8 mouse cellular contexts compared by ENCODE assay signal in genomic region chr6:72348411-72348810, GRCm38 (mm10). TPM values are rescaled to one million over a fixed set of nuclear protein-coding genes. Genes with fewer than 3 reads are reported as not detected.
DNase-seq lines count a peak whose midpoint lies in the region; ATAC-seq and TF ChIP-seq lines count a peak whose summit lies in the region.

No protein-coding gene starts in this region.

- H3K9me3 ChIP-seq in embryonic facial prominence, embryonic 15.5 days (replicated peaks): no peaks in the 10 kb centered on the region
- no peaks in the 10 kb centered on the region for H3K9me3 ChIP-seq in intestine, embryonic 16.5 days (ENCODE audit: control insufficient read depth, low read length)
- H3K9me3 ChIP-seq in midbrain, embryonic 14.5 days (ENCODE audit: control insufficient read depth, low read length): no peaks in the 10 kb centered on the region

- peak; percentile 62 for DNase-seq in kidney, adult 2 months
- DNase-seq in kidney, adult 18-20 months: no peak
- DNase-seq in midbrain, embryonic 14.5 days: no peak
- no peak for DNase-seq in layer of hippocampus, adult 11-12 months (ENCODE audit: low spot score)
- no peak for DNase-seq in right cerebral cortex, postnatal 10 days (ENCODE audit: low spot score in 2 of 2)
- DNase-seq in embryo, embryonic 10 days (ENCODE audit: low spot score): no peak

- 67% methylated on average over 10 of the region's 10 CpGs for WGBS in kidney, adult 2 months
- WGBS in embryonic facial prominence, embryonic 15.5 days: 80% methylated on average over 10 of the region's 10 CpGs
- WGBS in intestine, embryonic 16.5 days: 68% methylated on average over 10 of the region's 10 CpGs
- WGBS in midbrain, embryonic 14.5 days: 78% methylated on average over 10 of the region's 10 CpGs

- TF ChIP-seq POLR2A in kidney, adult 2 months (IDR thresholded peaks at IDR 0.05; ENCODE audit: low read depth, low read length): no peak

- H3K4me2 ChIP-seq in embryonic facial prominence, embryonic 15.5 days (replicated peaks): peak overlapping the region; percentile 75
- peak overlapping the region; percentile 82 for H3K4me2 ChIP-seq in intestine, embryonic 16.5 days (ENCODE audit: low read depth, low read length)
- H3K4me2 ChIP-seq in midbrain, embryonic 14.5 days (ENCODE audit: low read length): peak overlapping the region; percentile 71

- H3K9ac ChIP-seq in embryonic facial prominence, embryonic 15.5 days: peak overlapping the region; percentile 26; the same call in 1 of the 2 replicates
- H3K9ac ChIP-seq in intestine, embryonic 16.5 days (ENCODE audit: low read depth, low read length): no peak overlapping the region
- peak overlapping the region; percentile 87; the same call in 1 of the 2 replicates for H3K9ac ChIP-seq in midbrain, embryonic 14.5 days (replicated peaks; ENCODE audit: low read length)

- peak overlapping the region; percentile 77 for H3K27ac ChIP-seq in kidney, adult 2 months (ENCODE audit: insufficient read depth, low read depth, low read length)
- no peak overlapping the region for H3K27ac ChIP-seq in embryonic facial prominence, embryonic 15.5 days (replicated peaks)
- no peak overlapping the region for H3K27ac ChIP-seq in intestine, embryonic 16.5 days (ENCODE audit: low read length)
- no peak overlapping the region for H3K27ac ChIP-seq in midbrain, embryonic 14.5 days (replicated peaks; ENCODE audit: low read depth, low read length)

- H3K4me1 ChIP-seq in kidney, adult 2 months (ENCODE audit: control insufficient read depth, insufficient read depth, low read length): peaks cover 37% of the 10 kb centered on the region
- H3K4me1 ChIP-seq in embryonic facial prominence, embryonic 15.5 days: peaks cover 49% of the 10 kb centered on the region
- peaks cover 24% of the 10 kb centered on the region for H3K4me1 ChIP-seq in intestine, embryonic 16.5 days (ENCODE audit: control insufficient read depth, insufficient read depth, low read length)
- H3K4me1 ChIP-seq in midbrain, embryonic 14.5 days (ENCODE audit: control insufficient read depth, insufficient read depth, low read length): peaks cover 34% of the 10 kb centered on the region

- no peak overlapping the region for H3K4me3 ChIP-seq in kidney, adult 2 months (ENCODE audit: insufficient read depth, low read depth, low read length)
- H3K4me3 ChIP-seq in embryonic facial prominence, embryonic 15.5 days (replicated peaks): peak overlapping the region; percentile 71
- H3K4me3 ChIP-seq in intestine, embryonic 16.5 days (ENCODE audit: low read length): peak overlapping the region; percentile 88; the same call in 1 of the 2 replicates
- peak overlapping the region; percentile 86; the same call in 1 of the 2 replicates for H3K4me3 ChIP-seq in midbrain, embryonic 14.5 days (replicated peaks; ENCODE audit: low read depth, low read length)

- H3K27me3 ChIP-seq in kidney, adult 2 months (replicated peaks; ENCODE audit: control insufficient read depth, insufficient read depth, low read length): no peaks in the 10 kb centered on the region
- H3K27me3 ChIP-seq in embryonic facial prominence, embryonic 15.5 days: no peaks in the 10 kb centered on the region
- H3K27me3 ChIP-seq in intestine, embryonic 16.5 days (replicated peaks; ENCODE audit: control insufficient read depth, insufficient read depth, low read length): no peaks in the 10 kb centered on the region
- H3K27me3 ChIP-seq in midbrain, embryonic 14.5 days (ENCODE audit: control insufficient read depth, insufficient read depth, low read length): no peaks in the 10 kb centered on the region

- ATAC-seq in embryonic facial prominence, embryonic 15.5 days (ENCODE audit: insufficient number of reproducible peaks, low FRiP score, low TSS enrichment, low read depth): no peak
- ATAC-seq in intestine, embryonic 16.5 days: no peak
- ATAC-seq in midbrain, embryonic 14.5 days (ENCODE audit: low FRiP score, low TSS enrichment): no peak

- no peaks in the 10 kb centered on the region; the same call in 1 of the 2 replicates for H3K36me3 ChIP-seq in kidney, adult 2 months (ENCODE audit: control insufficient read depth, insufficient read depth, low read length)
- peaks cover 27% of the 10 kb centered on the region for H3K36me3 ChIP-seq in embryonic facial prominence, embryonic 15.5 days
- peaks cover 8% of the 10 kb centered on the region; the same call in 1 of the 2 replicates for H3K36me3 ChIP-seq in intestine, embryonic 16.5 days (ENCODE audit: control insufficient read depth, insufficient read depth, low read length)
- peaks cover 32% of the 10 kb centered on the region for H3K36me3 ChIP-seq in midbrain, embryonic 14.5 days (ENCODE audit: control insufficient read depth, insufficient read depth, low read length)

- no peak for TF ChIP-seq CTCF in kidney, adult 2 months (conservative IDR thresholded peaks at IDR 0.05; ENCODE audit: insufficient read depth, insufficient read length, low read depth, low read length)

RNA-seq across cellular contexts. Expression of gene 0610030E20Rik, which starts 1.3 kb away (rescaled TPM):
- 15.1 and 15.2 TPM in 2 replicates for polyA plus RNA-seq in kidney, adult 2 months (2012; rRNA removed)
- polyA plus RNA-seq in embryonic facial prominence, embryonic 15.5 days (2015; fragmentation: Nextera tagmentation; extraction: Ambion mirVana): 33.0 and 36.0 TPM in 2 replicates
- 27.6 and 27.7 TPM in 2 replicates for polyA plus RNA-seq in intestine, embryonic 16.5 days (2015; fragmentation: Nextera tagmentation; extraction: Ambion mirVana)
- 14.6 and 16.0 TPM in 2 replicates for polyA plus RNA-seq in midbrain, embryonic 14.5 days (2014; fragmentation: Nextera tagmentation; extraction: Ambion mirVana)

RNA-seq across cellular contexts. Expression of gene Usp39, which starts 3.4 kb away (rescaled TPM):
- polyA plus RNA-seq in kidney, adult 2 months (2012; rRNA removed): 17.8 and 18.2 TPM in 2 replicates
- polyA plus RNA-seq in embryonic facial prominence, embryonic 15.5 days (2015; fragmentation: Nextera tagmentation; extraction: Ambion mirVana): 39.4 and 39.5 TPM in 2 replicates
- 30.0 and 33.0 TPM in 2 replicates for polyA plus RNA-seq in intestine, embryonic 16.5 days (2015; fragmentation: Nextera tagmentation; extraction: Ambion mirVana)
- polyA plus RNA-seq in midbrain, embryonic 14.5 days (2014; fragmentation: Nextera tagmentation; extraction: Ambion mirVana): 47.8 and 60.6 TPM in 2 replicates

RNA-seq across cellular contexts. Expression of gene Tmem150a, which starts 6.8 kb away (rescaled TPM):
- 171 and 189 TPM in 2 replicates for polyA plus RNA-seq in kidney, adult 2 months (2012; rRNA removed)
- polyA plus RNA-seq in embryonic facial prominence, embryonic 15.5 days (2015; fragmentation: Nextera tagmentation; extraction: Ambion mirVana): 14.7 and 15.2 TPM in 2 replicates
- polyA plus RNA-seq in intestine, embryonic 16.5 days (2015; fragmentation: Nextera tagmentation; extraction: Ambion mirVana): 16.4 and 18.0 TPM in 2 replicates
- polyA plus RNA-seq in midbrain, embryonic 14.5 days (2014; fragmentation: Nextera tagmentation; extraction: Ambion mirVana): 9.8 and 17.1 TPM in 2 replicates

RNA-seq across cellular contexts. Expression of gene Rnf181, which starts 18.3 kb away (rescaled TPM):
- 176 and 192 TPM in 2 replicates for polyA plus RNA-seq in kidney, adult 2 months (2012; rRNA removed)
- polyA plus RNA-seq in embryonic facial prominence, embryonic 15.5 days (2015; fragmentation: Nextera tagmentation; extraction: Ambion mirVana): 106 and 120 TPM in 2 replicates
- polyA plus RNA-seq in intestine, embryonic 16.5 days (2015; fragmentation: Nextera tagmentation; extraction: Ambion mirVana): 159 and 162 TPM in 2 replicates
- 116 and 122 TPM in 2 replicates for polyA plus RNA-seq in midbrain, embryonic 14.5 days (2014; fragmentation: Nextera tagmentation; extraction: Ambion mirVana)

RNA-seq across cellular contexts. Expression of gene Vamp5, which starts 31.9 kb away (rescaled TPM):
- polyA plus RNA-seq in kidney, adult 2 months (2012; rRNA removed): 48.7 and 60.1 TPM in 2 replicates
- polyA plus RNA-seq in embryonic facial prominence, embryonic 15.5 days (2015; fragmentation: Nextera tagmentation; extraction: Ambion mirVana): 27.9 and 29.0 TPM in 2 replicates
- polyA plus RNA-seq in intestine, embryonic 16.5 days (2015; fragmentation: Nextera tagmentation; extraction: Ambion mirVana): 17.3 and 17.8 TPM in 2 replicates
- polyA plus RNA-seq in midbrain, embryonic 14.5 days (2014; fragmentation: Nextera tagmentation; extraction: Ambion mirVana): 3.2 and 15.2 TPM in 2 replicates
